Mouse (Mus musculus) kidney, postnatal 0 days (tissue): ENCODE data around the gene Ocln. TPM values are rescaled to one million over a fixed set of nuclear protein-coding genes. Genes with fewer than 3 reads are reported as not detected.

ENCODE experiments used
- ATAC-seq: fragments of 200-750 bp; cut with Nextera tagmentation; replicated peaks from 2 replicates; pipeline ENCODE4 v1.8.0; 2017; ENCODE audit warnings: low read depth, moderate number of reproducible peaks, moderate TSS enrichment, moderate library complexity; ENCODE audit not compliant: low FRiP score
- DNase-seq: peaks from one replicate; pipeline ENCODE4 v3.0.0-alpha.2; 2016; ENCODE audit warnings: low spot score
- H3K27ac ChIP-seq: fragments of 300-500 bp; sonication (generic); 2 replicates; pipeline ENCODE4 v1.5.1; 2014; ENCODE audit warnings: mild to moderate bottlenecking
- H3K27me3 ChIP-seq: fragments of 300-500 bp; sonication (generic); 2 replicates; pipeline ENCODE4 v1.6.1; 2014; ENCODE audit warnings: low read length, mixed read lengths; ENCODE audit not compliant: insufficient read depth
- H3K36me3 ChIP-seq: fragments of 300-500 bp; sonication (generic); 2 replicates; pipeline ENCODE4 v1.6.1; 2014; ENCODE audit warnings: low read length, mixed read lengths; ENCODE audit not compliant: insufficient read depth
- H3K4me1 ChIP-seq: fragments of 300-500 bp; sonication (generic); replicated peaks from 2 replicates; pipeline ENCODE4 v1.6.1; 2014; ENCODE audit warnings: antibody characterized with exemption, low read length, mixed read lengths; ENCODE audit not compliant: insufficient read depth
- H3K4me2 ChIP-seq: fragments of 300-500 bp; sonication (generic); 2 replicates; pipeline ENCODE4 v1.6.1; 2014; ENCODE audit warnings: mild to moderate bottlenecking, low read length, moderate library complexity, mixed read lengths
- H3K4me3 ChIP-seq: fragments of 300-500 bp; sonication (generic); replicated peaks from 2 replicates; pipeline ENCODE4 v1.5.1; 2014; ENCODE audit warnings: low read depth, low read length
- H3K9ac ChIP-seq: fragments of 300-500 bp; sonication (generic); 2 replicates; pipeline ENCODE4 v1.6.1; 2014; ENCODE audit warnings: low read depth, low read length
- H3K9me3 ChIP-seq: fragments of 300-500 bp; sonication (generic); replicated peaks from 2 replicates; pipeline ENCODE4 v1.6.1; 2016; ENCODE audit warnings: low read length, inconsistent platforms, mixed read lengths
- CTCF ChIP-seq: IDR thresholded peaks from 2 replicates; pipeline ENCODE4 v1.5.1; 2016; ENCODE audit warnings: antibody characterized with exemption, low read depth, mild to moderate bottlenecking, moderate library complexity
- WGBS: fragments of 180-500 bp; shearing (Covaris S2); extraction: QIAGEN DNeasy Blood & Tissue Kit; methylation state at CpG from one replicate; pipeline ENCODE4 v1.1.7; 2014; 5-methylcytosine and 5-hydroxymethylcytosine counted together
- polyA plus RNA-seq: library from polyadenylated mRNA; unstranded; fragments of >200 nt; fragmentation: Nextera tagmentation; extraction: Ambion mirVana; gene quantifications from 2 replicates; pipeline ENCODE4 v1.2.1, GENCODE M21; 2015

The Ocln gene
- polyA plus RNA-seq, 1 experiment from 2014 or later, result 35.3 TPM

DNA sequence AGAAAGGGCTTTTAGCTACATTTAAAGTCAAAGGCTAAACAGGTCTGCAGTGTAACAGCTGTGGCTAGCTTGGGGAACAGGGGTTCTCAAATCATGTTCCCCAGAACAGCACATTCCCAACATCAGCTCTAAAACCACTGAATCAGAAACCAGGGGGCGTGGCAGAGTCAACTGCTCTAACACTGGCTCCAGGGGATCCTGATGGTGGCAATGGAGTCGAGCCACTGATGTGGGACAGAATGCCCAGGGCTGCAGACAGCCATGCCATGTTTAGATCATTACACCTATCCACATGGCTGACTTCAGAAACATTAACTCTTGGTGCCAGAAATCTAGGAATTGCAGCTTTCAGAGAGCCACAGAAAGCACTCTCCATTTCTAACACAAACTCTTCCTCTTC, 33.4 kb downstream of the Ocln start:
- ATAC-seq, result peak; percentile 79; the same call in 1 of the 2 replicates
- no peak overlapping the region for H3K4me2 ChIP-seq
- no peak overlapping the region for H3K9ac ChIP-seq
- H3K9me3 ChIP-seq, result no peaks in the 10 kb centered on the region
- H3K27me3 ChIP-seq, result no peaks in the 10 kb centered on the region
- no peaks in the 10 kb centered on the region for H3K36me3 ChIP-seq
- H3K27ac ChIP-seq, result peak overlapping the region; percentile 69
- peak; percentile 33 for DNase-seq
- H3K4me1 ChIP-seq, result no peaks in the 10 kb centered on the region
- no peak overlapping the region for H3K4me3 ChIP-seq
- peak; percentile 43 for TF ChIP-seq CTCF
- 36% methylated on average over 2 of the region's 2 CpGs for WGBS

DNA sequence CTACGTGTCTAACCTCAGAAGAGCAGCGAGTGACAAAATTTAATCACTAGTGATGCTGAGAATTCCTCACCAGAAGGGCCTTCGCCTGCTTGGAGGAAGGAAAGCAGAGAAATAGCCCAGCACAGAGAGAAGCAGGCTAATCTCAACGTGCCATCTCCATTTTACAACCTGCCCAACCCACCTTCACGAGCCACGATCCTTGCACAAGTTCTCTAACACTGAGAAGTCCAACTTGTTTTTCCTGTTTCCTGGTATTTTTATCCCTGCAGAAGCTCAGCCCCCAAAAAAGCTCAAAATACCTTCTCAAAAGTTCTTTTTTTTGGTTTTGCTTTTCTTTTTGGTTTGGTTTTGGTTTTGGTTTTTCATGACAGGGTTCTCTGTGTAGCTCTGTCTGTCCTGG, 34.3 kb downstream of the Ocln start:
- no peak overlapping the region for H3K4me2 ChIP-seq
- no peaks in the 10 kb centered on the region for H3K36me3 ChIP-seq
- no peak overlapping the region for H3K9ac ChIP-seq
- H3K27me3 ChIP-seq, result no peaks in the 10 kb centered on the region
- no peak for TF ChIP-seq CTCF
- H3K9me3 ChIP-seq, result no peaks in the 10 kb centered on the region
- peak overlapping the region; percentile 69 for H3K27ac ChIP-seq
- H3K4me3 ChIP-seq, result no peak overlapping the region
- ATAC-seq (no peak), DNase-seq (peak; percentile 11)
- no peaks in the 10 kb centered on the region for H3K4me1 ChIP-seq
- 54% methylated on average over 6 of the region's 6 CpGs for WGBS

DNA sequence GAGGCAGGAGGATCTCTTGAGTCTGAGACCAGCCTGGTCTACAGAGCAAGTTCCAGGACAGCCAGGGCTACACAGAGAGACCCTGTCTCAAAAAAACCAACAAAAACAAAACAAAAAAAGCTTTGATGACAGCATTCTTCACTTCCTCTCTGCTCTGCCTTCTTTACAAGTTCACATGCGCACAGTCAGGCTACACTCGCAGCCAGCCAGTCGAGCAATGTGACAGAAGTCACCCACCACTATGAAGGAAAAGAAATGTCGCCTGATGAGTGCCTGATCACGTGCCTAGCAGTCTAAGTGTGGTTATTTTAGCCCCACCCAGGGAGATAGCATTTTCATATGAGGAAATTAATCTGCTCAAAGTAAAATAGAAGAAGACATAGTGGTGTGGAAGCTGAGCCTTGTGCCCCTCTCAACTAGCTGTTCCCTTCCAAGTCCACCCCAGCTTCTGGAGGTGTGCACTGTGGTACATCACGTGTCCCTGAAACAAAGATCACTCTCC, 34.8 kb downstream of the Ocln start:
- H3K36me3 ChIP-seq, result no peaks in the 10 kb centered on the region
- 76% methylated on average over 6 of the region's 6 CpGs for WGBS
- DNase-seq (no peak), ATAC-seq (no peak)
- peak overlapping the region; percentile 43 for H3K27ac ChIP-seq
- H3K9ac ChIP-seq, result no peak overlapping the region
- no peak overlapping the region for H3K4me2 ChIP-seq
- no peaks in the 10 kb centered on the region for H3K27me3 ChIP-seq
- H3K4me3 ChIP-seq, result no peak overlapping the region
- no peak for TF ChIP-seq CTCF
- H3K9me3 ChIP-seq, result no peaks in the 10 kb centered on the region
- H3K4me1 ChIP-seq, result no peaks in the 10 kb centered on the region

DNA sequence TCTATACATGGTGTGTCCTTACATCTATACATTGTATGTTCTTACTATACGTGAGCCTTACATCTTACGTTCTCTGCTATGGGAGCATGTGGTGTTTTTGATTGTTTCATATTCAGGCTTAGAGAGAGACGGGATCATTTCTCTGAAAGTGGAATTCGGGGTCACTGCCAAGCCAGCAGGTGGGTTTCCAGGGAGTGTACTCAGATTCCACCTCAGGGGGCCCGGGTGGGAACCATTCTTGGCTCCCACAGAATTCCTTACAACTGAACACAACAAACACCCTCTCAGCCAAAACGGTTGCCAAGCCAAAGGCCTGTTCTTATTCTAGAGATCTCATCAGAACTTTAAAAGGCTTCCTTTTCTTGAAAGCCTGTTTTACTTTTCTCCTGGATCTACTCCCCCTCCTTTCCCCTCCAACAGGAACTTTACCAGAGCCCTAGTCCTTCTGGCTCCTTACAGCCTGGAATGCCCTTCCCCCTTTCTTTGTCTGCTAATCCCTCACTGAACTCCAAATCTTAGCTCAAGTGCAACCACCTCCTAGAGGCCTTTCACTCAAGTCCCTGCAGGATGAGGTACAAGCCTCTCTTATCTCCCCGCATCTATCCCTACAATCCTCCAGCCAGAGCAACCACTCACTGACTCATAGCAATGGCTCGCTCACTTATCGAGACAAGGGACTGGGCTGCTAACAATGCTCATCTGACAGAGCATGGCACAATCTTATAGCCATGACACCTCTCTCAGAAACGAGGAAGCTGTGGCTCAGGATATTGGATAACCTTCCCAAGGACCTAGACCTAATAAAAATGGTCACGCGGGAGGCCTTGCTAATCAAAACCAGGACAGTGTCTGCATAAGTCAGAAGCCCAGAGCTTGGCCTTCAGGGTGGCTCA, 36.1 kb downstream of the Ocln start:
- ATAC-seq (no peak; the same call in 1 of the 2 replicates), DNase-seq (peak; percentile 26)
- TF ChIP-seq CTCF, result no peak
- H3K4me1 ChIP-seq, result no peaks in the 10 kb centered on the region
- WGBS, result 53% methylated on average over 12 of the region's 12 CpGs
- H3K27ac ChIP-seq, result peak overlapping the region; percentile 66
- H3K4me3 ChIP-seq, result no peak overlapping the region
- no peaks in the 10 kb centered on the region for H3K9me3 ChIP-seq
- H3K36me3 ChIP-seq, result no peaks in the 10 kb centered on the region
- no peak overlapping the region for H3K4me2 ChIP-seq
- no peaks in the 10 kb centered on the region for H3K27me3 ChIP-seq
- H3K9ac ChIP-seq, result no peak overlapping the region

DNA sequence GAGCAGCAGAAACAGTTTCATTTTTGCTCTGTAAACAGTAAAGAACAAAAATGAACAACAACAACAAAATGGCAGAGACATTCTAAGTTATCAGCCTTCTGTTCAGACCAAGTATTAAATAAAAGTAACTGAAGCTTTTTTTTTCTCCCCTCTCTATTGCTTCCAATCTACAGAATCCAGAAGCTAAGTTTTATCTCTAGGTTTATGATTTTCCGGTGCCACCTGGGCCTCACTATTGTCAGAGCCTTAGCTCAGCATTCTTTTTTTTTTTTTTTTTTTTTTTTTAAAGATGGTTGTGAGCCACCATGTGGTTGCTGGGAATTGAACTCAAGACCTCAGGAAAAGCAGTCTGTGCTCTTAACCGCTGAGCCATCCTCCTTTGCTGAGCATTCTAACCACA, 39.7 kb downstream of the Ocln start:
- Histone ChIP-seq H3K27me3 (no peaks in the 10 kb centered on the region), H3K4me1 (no peaks in the 10 kb centered on the region), H3K4me3 (no peak overlapping the region), H3K9ac (no peak overlapping the region), H3K36me3 (no peaks in the 10 kb centered on the region), H3K4me2 (no peak overlapping the region), H3K27ac (no peak overlapping the region), H3K9me3 (no peaks in the 10 kb centered on the region)
- no peak for TF ChIP-seq CTCF
- WGBS, result 88% methylated on average over 2 of the region's 2 CpGs
- DNase-seq (no peak), ATAC-seq (no peak)

DNA sequence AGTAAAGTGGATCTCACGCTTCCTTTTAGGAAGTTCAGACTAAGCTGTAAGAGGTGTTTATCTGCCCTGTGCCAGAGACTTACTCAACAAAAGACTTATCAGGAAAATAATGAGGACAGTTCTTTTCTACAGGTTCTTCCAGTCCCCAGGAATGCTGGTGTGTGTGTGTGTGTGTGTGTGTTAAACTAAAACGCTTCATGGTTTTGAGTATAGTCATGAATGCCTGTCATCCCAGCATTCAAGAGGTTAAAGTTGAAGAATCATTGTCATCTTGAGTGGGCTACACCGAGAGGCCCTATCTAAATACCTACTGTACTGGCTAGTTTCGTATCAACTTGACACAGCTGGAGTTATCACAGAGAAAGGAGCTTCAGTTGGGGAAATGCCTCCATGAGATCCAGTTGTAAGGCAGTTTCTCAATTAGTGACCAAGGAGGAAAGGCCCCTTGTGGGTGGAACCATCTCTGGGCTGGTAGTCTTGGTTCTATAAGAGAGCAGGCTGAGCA, 40.6 kb downstream of the Ocln start:
- Histone ChIP-seq H3K36me3 (no peaks in the 10 kb centered on the region), H3K9me3 (no peaks in the 10 kb centered on the region), H3K27ac (no peak overlapping the region), H3K4me1 (no peaks in the 10 kb centered on the region), H3K4me3 (no peak overlapping the region), H3K9ac (no peak overlapping the region), H3K27me3 (no peaks in the 10 kb centered on the region), H3K4me2 (no peak overlapping the region)
- DNase-seq (no peak), ATAC-seq (no peak)
- 72% methylated on average over 4 of the region's 4 CpGs for WGBS
- TF ChIP-seq CTCF, result no peak
